ENCODE assay signal across 18 mouse cellular contexts in genomic region chr5:121076741-121077140, GRCm38 (mm10).
DNase-seq lines count a peak whose midpoint lies in the region; ATAC-seq lines count a peak whose summit lies in the region.
"Had no signal": no experiment of that assay in that cellular context is flagged by ENCODE, and none has a peak within 500 bp of the region (broad histone marks: within the 10 kb centered on the region; RNA-seq: fewer than 3 reads in every experiment).

No protein-coding gene starts in this region.

- no peaks in the 10 kb centered on the region for H3K36me3 ChIP-seq in forebrain, embryonic 14.5 days (ENCODE audit: control insufficient read depth, insufficient read depth, low read length)
- H3K36me3 ChIP-seq in forebrain, embryonic 10.5 days (replicated peaks), result no peaks in the 10 kb centered on the region
- H3K36me3 ChIP-seq in hindbrain, embryonic 12.5 days, result no peaks in the 10 kb centered on the region
- no peaks in the 10 kb centered on the region for H3K36me3 ChIP-seq in hindbrain, embryonic 16.5 days (ENCODE audit: control insufficient read depth, insufficient read depth, low read length)
- H3K36me3 ChIP-seq in neural tube, embryonic 14.5 days (ENCODE audit: control insufficient read depth, insufficient read depth, low read length), result no peaks in the 10 kb centered on the region
- H3K36me3 ChIP-seq: embryonic facial prominence, embryonic 13.5 days; heart, embryonic 12.5 days; stomach, embryonic 15.5 days had no signal

- H3K27ac ChIP-seq in forebrain, embryonic 14.5 days (ENCODE audit: low read depth, low read length), result 0 out of 2 replicates have a peak overlapping the region, but pooled peaks have one; percentile 55
- no peak overlapping the region for H3K27ac ChIP-seq in forebrain, embryonic 10.5 days
- H3K27ac ChIP-seq in hindbrain, embryonic 12.5 days, result peak overlapping the region; percentile 74
- H3K27ac ChIP-seq in hindbrain, embryonic 16.5 days (ENCODE audit: low read depth, low read length), result peak overlapping the region; percentile 52
- peak overlapping the region; percentile 70 for H3K27ac ChIP-seq in neural tube, embryonic 14.5 days (ENCODE audit: low read depth, low read length)
- H3K27ac ChIP-seq: embryonic facial prominence, embryonic 13.5 days; macrophage; stomach, embryonic 15.5 days had no signal

- peak; percentile 33 for DNase-seq in forebrain, embryonic 14.5 days (ENCODE audit: low spot score)
- DNase-seq in forebrain, embryonic 10.5 days (ENCODE audit: extremely low spot score, low spot score), result no peak
- DNase-seq in layer of hippocampus, adult 18-20 months (ENCODE audit: low spot score in 2 of 2), result no peak
- no peak for DNase-seq in lung, postnatal 4 days
- DNase-seq: adrenal gland, postnatal 36 days; left cerebral cortex, postnatal 4 days; lung, adult 2 months; right cerebral cortex, postnatal 14 days had no signal

- no peaks in the 10 kb centered on the region for H3K27me3 ChIP-seq in forebrain, embryonic 14.5 days (replicated peaks; ENCODE audit: control insufficient read depth, insufficient read depth, low read length)
- H3K27me3 ChIP-seq in forebrain, embryonic 10.5 days (ENCODE audit: poor library complexity, severe bottlenecking), result no peaks in the 10 kb centered on the region
- H3K27me3 ChIP-seq in hindbrain, embryonic 12.5 days, result no peaks in the 10 kb centered on the region
- H3K27me3 ChIP-seq in hindbrain, embryonic 16.5 days (replicated peaks; ENCODE audit: control insufficient read depth, insufficient read depth, low read length), result no peaks in the 10 kb centered on the region
- H3K27me3 ChIP-seq in neural tube, embryonic 14.5 days (ENCODE audit: control insufficient read depth, insufficient read depth, low read length), result no peaks in the 10 kb centered on the region
- H3K27me3 ChIP-seq: embryonic facial prominence, embryonic 13.5 days; heart, embryonic 12.5 days; stomach, embryonic 15.5 days had no signal

- no peaks in the 10 kb centered on the region for H3K9me3 ChIP-seq in forebrain, embryonic 14.5 days (replicated peaks; ENCODE audit: control insufficient read depth, low read length)
- H3K9me3 ChIP-seq in forebrain, embryonic 10.5 days, result peaks cover 2% of the 10 kb centered on the region; the same call in 1 of the 2 replicates
- peaks cover 1% of the 10 kb centered on the region; the same call in 1 of the 2 replicates for H3K9me3 ChIP-seq in hindbrain, embryonic 12.5 days (replicated peaks)
- H3K9me3 ChIP-seq in hindbrain, embryonic 16.5 days (ENCODE audit: control insufficient read depth, low read length), result 0 out of 2 replicates have a peak, but pooled peaks cover under 1% of the 10 kb centered on the region
- no peaks in the 10 kb centered on the region for H3K9me3 ChIP-seq in neural tube, embryonic 14.5 days (ENCODE audit: control insufficient read depth, low read length)
- H3K9me3 ChIP-seq: stomach, embryonic 15.5 days had no signal

- H3K4me3 ChIP-seq in forebrain, embryonic 14.5 days (ENCODE audit: low read depth, low read length), result no peak overlapping the region
- no peak overlapping the region for H3K4me3 ChIP-seq in forebrain, embryonic 10.5 days
- no peak overlapping the region for H3K4me3 ChIP-seq in hindbrain, embryonic 12.5 days
- H3K4me3 ChIP-seq in hindbrain, embryonic 16.5 days (ENCODE audit: low read length), result no peak overlapping the region
- H3K4me3 ChIP-seq in neural tube, embryonic 14.5 days (ENCODE audit: low read depth, low read length), result no peak overlapping the region
- H3K4me3 ChIP-seq: embryonic facial prominence, embryonic 13.5 days; heart, embryonic 12.5 days; stomach, embryonic 15.5 days had no signal

- peaks cover 2% of the 10 kb centered on the region; the same call in 1 of the 2 replicates for H3K4me1 ChIP-seq in forebrain, embryonic 14.5 days (ENCODE audit: control insufficient read depth, insufficient read depth, low read length)
- H3K4me1 ChIP-seq in forebrain, embryonic 10.5 days, result no peaks in the 10 kb centered on the region
- peaks cover 3% of the 10 kb centered on the region; the same call in 1 of the 2 replicates for H3K4me1 ChIP-seq in hindbrain, embryonic 12.5 days
- H3K4me1 ChIP-seq in hindbrain, embryonic 16.5 days (ENCODE audit: control insufficient read depth, insufficient read depth, low read depth, low read length), result peaks cover 4% of the 10 kb centered on the region; the same call in 1 of the 2 replicates
- peaks cover 7% of the 10 kb centered on the region; the same call in 1 of the 2 replicates for H3K4me1 ChIP-seq in neural tube, embryonic 14.5 days (ENCODE audit: control insufficient read depth, insufficient read depth, low read length)
- H3K4me1 ChIP-seq: embryonic facial prominence, embryonic 13.5 days; heart, embryonic 12.5 days; stomach, embryonic 15.5 days had no signal

- WGBS in forebrain, embryonic 14.5 days, result 73% methylated on average over 6 of the region's 7 CpGs
- WGBS in forebrain, embryonic 10.5 days, result 87% methylated on average over 7 of the region's 7 CpGs
- 63% methylated on average over 7 of the region's 7 CpGs for WGBS in hindbrain, embryonic 12.5 days
- 50% methylated on average over 7 of the region's 7 CpGs for WGBS in hindbrain, embryonic 16.5 days
- WGBS in neural tube, embryonic 14.5 days, result 46% methylated on average over 7 of the region's 7 CpGs

- H3K9ac ChIP-seq in forebrain, embryonic 14.5 days (ENCODE audit: low read length), result no peak overlapping the region
- H3K9ac ChIP-seq in hindbrain, embryonic 12.5 days, result no peak overlapping the region
- no peak overlapping the region for H3K9ac ChIP-seq in hindbrain, embryonic 16.5 days (ENCODE audit: low read depth, low read length)
- no peak overlapping the region for H3K9ac ChIP-seq in neural tube, embryonic 14.5 days (replicated peaks; ENCODE audit: low read depth, low read length)
- H3K9ac ChIP-seq: embryonic facial prominence, embryonic 13.5 days; heart, embryonic 12.5 days; stomach, embryonic 15.5 days had no signal

- no peak overlapping the region for H3K4me2 ChIP-seq in forebrain, embryonic 14.5 days (ENCODE audit: low read length)
- H3K4me2 ChIP-seq in hindbrain, embryonic 12.5 days (replicated peaks), result no peak overlapping the region
- no peak overlapping the region for H3K4me2 ChIP-seq in hindbrain, embryonic 16.5 days (ENCODE audit: low read length)
- H3K4me2 ChIP-seq in neural tube, embryonic 14.5 days (ENCODE audit: low read depth, low read length), result no peak overlapping the region
- H3K4me2 ChIP-seq: embryonic facial prominence, embryonic 13.5 days; heart, embryonic 12.5 days; stomach, embryonic 15.5 days had no signal

- ATAC-seq in forebrain, embryonic 14.5 days, result no peak
- no peak for ATAC-seq in hindbrain, embryonic 12.5 days (ENCODE audit: low FRiP score)
- peak; percentile 48 for ATAC-seq in hindbrain, embryonic 16.5 days
- ATAC-seq in neural tube, embryonic 14.5 days (ENCODE audit: low read depth), result peak; percentile 51
- ATAC-seq: activated CD4-positive, CD25-positive, alpha-beta regulatory T cell, adult 4 months; intestine, embryonic 16.5 days; Patski had no signal

Comparison
In these comparisons a context has a peak if more than half of its experiments do, and no peak if none do; other contexts are left out.
1. ATAC-seq: peak in hindbrain, embryonic 16.5 days (single experiment) and neural tube, embryonic 14.5 days (single experiment); none in forebrain, embryonic 14.5 days (single experiment) and hindbrain, embryonic 12.5 days (single experiment).